Mouse (Mus musculus): ENCODE results near the gene Esr1.

Gene Esr1

GRCm38 (mm10) chr10:4620596-4621504, 9.5 kb downstream of the Esr1 start:
- DNase-seq, result no peak

DNA sequence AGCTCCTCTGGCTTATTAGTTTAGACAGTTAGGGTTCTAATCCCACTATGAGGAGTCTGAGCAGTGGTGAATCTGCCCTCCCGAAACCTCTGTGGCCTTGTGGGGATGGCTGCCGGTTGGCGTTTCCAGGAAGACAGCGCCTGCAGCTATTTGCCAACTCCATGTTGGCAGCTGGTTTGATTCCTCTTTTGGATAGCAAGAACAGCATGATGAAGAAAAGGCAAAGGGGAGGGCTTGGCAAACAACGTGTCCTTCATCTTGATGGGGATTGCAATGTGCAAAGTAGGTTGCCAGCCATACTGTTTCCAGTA, 10.1 kb downstream of the Esr1 start:
- peak in 1 of 2 experiments; percentile 6 for DNase-seq

- no peak for DNase-seq
Measured at GRCm38 (mm10) chr10:4623319-4623718, 11.9 kb downstream of the Esr1 start.

DNA sequence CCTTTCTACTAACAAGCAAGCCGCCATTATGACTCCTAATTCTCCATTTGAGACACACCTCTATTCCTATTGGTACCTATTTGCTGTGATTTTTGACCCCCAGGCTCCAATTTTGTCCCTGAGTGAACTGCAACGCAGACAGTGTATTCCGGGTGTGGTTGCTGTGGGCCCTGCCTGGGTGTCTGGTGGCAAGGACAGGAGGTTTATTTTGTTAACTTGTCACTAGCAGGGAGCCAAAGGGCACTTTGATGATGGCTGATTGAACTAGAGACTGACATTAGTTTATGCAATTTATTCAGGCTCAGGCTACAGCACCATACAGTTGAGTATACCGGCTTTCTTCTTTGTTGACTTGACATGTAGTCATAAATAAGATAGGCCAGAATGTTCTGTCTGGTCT, 13.2 kb downstream of the Esr1 start:
- DNase-seq, result no peak

DNA sequence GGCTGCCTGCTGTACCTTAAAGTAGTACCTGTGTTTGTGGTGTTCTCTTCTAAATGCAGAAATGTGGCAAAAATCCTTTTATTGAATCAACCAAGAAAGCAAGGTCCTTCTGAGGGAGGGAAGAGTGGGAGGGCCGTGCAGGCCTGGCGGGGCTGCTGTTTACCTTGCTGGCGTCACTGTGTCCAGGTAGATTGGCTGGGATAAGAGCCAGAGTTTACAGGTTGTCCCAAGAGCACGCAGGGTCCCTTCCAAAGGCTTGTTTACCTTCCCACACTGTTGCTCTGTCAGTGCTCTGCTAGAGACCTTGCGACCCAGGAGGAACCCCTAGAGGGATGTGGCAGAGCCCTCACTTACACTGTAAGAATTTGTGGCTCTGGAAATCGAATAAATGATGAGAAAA, 13.9 kb downstream of the Esr1 start:
- no peak for DNase-seq

DNA sequence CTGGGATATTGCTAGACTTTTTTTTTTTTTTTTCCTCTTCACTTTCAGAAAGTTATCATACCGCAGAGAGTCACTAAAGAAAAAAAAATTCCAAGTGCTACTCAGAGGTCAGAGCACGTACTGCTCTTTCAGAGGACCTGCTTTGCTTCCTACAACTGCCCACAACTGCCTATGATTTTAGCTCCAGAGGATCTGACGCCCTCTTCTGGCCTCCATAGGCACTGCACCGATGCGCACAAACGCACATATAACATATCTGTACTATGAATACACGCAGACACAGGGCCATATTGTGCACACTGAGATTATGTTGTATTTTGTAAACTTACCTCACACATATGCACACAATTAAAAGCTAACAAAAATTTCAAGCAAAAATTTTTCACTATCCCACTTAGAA, 15.0 kb downstream of the Esr1 start:
- peak in 1 of 2 experiments; percentile 7 for DNase-seq

GRCm38 (mm10) chr10:4626996-4627395, 15.6 kb downstream of the Esr1 start:
- no peak for DNase-seq

DNA sequence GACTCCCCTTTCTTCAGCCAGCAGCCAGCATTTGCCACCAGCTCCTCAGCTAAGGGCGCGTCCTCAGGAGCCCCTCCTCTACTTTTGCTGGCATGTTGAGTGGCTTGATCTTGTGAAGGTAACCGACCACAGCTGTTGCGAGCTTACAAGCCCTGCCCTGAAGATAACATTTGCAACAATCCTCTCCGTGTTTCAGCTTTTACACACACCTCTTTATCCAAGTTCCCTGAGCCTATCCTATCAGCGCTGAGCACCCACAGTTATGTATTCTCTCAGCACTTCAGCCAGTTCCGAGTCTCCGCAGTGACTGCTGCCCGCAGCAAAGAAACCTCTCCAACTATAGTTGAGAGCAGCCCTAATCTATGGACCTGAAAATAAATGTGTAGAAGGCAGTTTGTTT, 16.0 kb downstream of the Esr1 start:
- DNase-seq, result no peak

GRCm38 (mm10) chr10:4629314-4629713, 17.9 kb downstream of the Esr1 start:
- no peak for DNase-seq

GRCm38 (mm10) chr10:4632211-4632704, 20.9 kb downstream of the Esr1 start:
- no peak for DNase-seq

- no peak for DNase-seq
Measured at GRCm38 (mm10) chr10:4633287-4634030, 22.1 kb downstream of the Esr1 start.

DNA sequence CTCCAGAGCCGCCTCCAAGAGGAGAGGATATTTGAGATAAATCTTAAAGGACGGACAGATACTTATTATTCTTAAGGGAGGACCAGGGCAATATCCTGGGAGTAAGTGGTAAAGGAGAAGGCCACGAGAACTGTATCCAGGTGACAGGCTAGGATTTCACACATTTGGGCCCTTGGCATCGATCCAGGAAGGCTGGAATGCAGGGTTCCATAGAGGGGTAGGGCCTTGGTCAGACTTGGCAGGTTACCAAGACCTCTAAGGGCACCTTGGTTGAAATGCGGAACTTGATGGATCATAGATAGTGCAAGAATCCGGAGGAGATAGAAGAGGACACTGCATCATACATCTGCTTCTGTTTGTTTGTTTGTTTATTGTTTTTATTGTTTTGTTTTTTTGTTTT, 24.3 kb downstream of the Esr1 start:
- DNase-seq, result peak; percentile 7 to 10

- DNase-seq, result no peak
Measured at GRCm38 (mm10) chr10:4646074-4646473, 34.7 kb downstream of the Esr1 start.

- no peak for DNase-seq
Measured at GRCm38 (mm10) chr10:4646851-4647250, 35.5 kb downstream of the Esr1 start.

- DNase-seq, result no peak
Measured at GRCm38 (mm10) chr10:4665380-4665779, 54.0 kb downstream of the Esr1 start.

GRCm38 (mm10) chr10:4667006-4667405, 55.6 kb downstream of the Esr1 start:
- DNase-seq, result no peak

DNA sequence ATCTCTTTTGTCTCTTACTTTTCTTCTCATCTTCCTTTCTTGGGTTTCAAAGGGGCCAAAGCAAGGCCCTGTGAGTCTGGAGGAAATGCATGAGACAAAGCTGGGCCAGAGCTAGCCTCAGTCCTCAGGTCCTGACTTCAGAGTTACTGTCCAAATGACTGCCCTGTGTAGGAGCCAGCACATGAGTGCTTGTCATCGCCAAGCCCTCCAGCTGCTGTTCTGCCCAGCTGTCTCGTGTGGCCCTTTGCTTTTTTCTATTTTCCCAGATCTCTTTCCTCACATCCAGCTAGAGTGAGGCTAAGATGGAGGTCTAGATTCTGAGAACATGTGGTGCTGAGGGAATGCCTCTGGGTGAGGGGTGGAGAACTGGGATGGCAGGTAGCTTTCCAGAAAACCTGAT, 58.7 kb downstream of the Esr1 start:
- no peak for DNase-seq

DNA sequence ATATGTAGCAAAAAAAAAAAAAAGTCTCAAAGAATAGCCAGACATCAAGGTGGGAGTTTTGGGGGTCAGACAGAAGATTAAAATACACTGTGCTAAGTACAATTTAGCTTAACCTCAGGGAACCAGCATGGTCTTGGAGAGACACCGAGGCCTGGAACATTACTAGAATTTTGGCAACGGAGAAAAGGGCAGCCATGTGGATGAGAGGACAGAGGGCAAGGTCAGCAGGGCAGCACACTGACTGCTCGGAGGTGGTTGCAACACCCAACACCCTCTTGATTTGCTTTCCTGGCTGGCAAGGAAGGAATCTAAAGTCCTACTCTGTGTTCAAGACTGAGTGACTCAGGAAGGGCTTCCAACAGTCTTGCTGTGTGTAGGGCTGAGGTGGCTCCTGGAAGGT, 60.5 kb downstream of the Esr1 start:
- DNase-seq, result no peak

GRCm38 (mm10) chr10:4673311-4673816, 62.0 kb downstream of the Esr1 start:
- no peak for DNase-seq

DNA sequence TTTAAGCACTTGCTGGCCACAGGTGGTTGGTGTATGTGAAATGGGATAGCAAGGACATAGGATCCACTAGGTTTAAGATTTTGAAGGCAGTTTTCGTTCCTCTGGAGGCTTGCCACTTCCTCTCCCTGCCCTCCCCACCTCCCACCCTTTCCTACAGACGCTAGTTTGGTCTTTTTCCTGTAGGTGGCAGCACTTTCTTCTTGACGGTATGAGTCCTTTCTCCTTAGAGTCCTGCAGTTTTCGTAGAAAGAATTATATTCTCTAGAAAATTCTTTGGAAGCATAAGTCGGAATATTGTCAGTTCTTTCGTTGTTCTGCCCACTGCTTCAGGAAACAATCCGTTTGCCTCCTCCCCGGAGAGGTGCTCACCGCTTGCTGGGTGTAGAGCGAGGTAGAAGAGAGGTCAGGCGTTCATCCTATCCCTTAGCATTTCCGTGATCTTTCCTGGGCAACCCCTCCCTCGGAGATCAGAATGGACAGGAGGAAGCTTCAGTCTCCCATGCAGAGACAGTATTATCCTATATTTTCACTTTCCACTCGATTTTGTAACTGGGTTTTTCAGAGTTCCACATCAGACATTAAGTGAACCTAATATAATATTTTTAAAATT, 63.7 kb downstream of the Esr1 start:
- peak; percentile 70 to 71 for DNase-seq

DNA sequence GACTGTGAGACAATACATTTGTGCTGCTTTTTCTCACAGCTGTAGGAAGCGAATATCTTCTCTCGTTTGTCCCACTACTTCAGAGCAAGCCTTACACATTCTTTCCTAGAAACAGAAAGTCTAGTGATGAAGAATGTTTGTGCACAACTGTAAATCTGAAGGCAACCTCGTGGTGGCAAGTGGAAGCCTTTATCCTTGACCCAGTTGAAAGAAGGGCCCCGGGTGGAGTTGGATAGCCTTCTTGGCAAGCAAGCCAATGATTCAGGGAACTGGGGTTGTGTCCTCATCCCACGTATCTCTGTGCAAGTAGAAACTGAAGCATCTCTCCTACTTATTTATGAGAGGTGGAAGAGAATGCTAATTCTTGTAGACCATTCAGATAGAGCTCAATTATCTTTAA, 71.7 kb downstream of the Esr1 start:
- DNase-seq, result peak; percentile 9 to 21

DNA sequence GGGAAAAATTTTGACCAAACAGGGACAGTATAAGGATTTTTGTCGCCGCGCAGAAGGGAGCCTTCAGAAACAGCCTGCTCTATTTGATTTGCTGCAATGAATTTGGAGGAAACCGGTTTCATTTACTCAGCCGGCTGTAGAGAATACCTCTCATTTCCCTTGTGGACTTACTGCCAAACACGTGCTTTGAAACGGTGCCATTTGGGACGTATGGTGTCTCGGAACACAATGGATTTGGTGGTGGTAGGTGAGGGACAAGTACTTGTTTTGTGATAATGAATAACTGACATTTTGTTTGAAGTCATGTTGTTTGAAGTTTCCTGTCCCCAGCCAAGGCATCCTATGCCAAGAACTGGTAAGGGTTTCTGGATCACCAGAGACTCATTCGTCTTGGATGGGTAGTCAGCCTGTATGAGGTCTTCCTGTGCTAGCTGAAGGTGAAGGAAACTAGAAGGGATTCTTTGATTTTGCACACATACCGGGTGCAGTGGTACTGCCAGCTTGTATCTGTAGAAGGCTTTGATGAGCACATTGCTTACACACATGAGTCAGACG, 72.4 kb downstream of the Esr1 start:
- peak; percentile 73 to 76 for DNase-seq

GRCm38 (mm10) chr10:4694336-4694865, 83.0 kb downstream of the Esr1 start:
- DNase-seq, result no peak
